Mouse (Mus musculus) forebrain, embryonic 10.5 days (tissue): ENCODE data around the gene Gpc2. TPM values are rescaled to one million over a fixed set of nuclear protein-coding genes. Genes with fewer than 3 reads are reported as not detected.

Source experiments
- DNase-seq: peaks from one replicate; pipeline ENCODE4 v3.0.0-alpha.2; 2017; ENCODE audit warnings: low spot score; ENCODE audit errors: extremely low spot score
- H3K27ac ChIP-seq: fragments of 300-500 bp; sonication (generic); 2 replicates; pipeline ENCODE4 v1.5.1; 2016; ENCODE audit warnings: mild to moderate bottlenecking
- H3K27me3 ChIP-seq: fragments of 300-500 bp; sonication (generic); 2 replicates; pipeline ENCODE4 v1.6.1; 2016; ENCODE audit warnings: mild to moderate bottlenecking; ENCODE audit not compliant: poor library complexity, severe bottlenecking
- H3K36me3 ChIP-seq: fragments of 300-500 bp; sonication (generic); replicated peaks from 2 replicates; pipeline ENCODE4 v1.6.1; 2016; ENCODE audit warnings: mild to moderate bottlenecking, moderate library complexity
- H3K4me1 ChIP-seq: fragments of 300-500 bp; sonication (generic); 2 replicates; pipeline ENCODE4 v1.6.1; 2016
- H3K4me3 ChIP-seq: fragments of 300-500 bp; sonication (generic); 2 replicates; pipeline ENCODE4 v1.5.1; 2016; ENCODE audit warnings: mild to moderate bottlenecking, moderate library complexity
- H3K9me3 ChIP-seq: fragments of 300-500 bp; sonication (generic); 2 replicates; pipeline ENCODE4 v1.6.1; 2016; ENCODE audit warnings: mild to moderate bottlenecking, moderate library complexity
- WGBS: fragments of 180-500 bp; shearing (Covaris S2); methylation state at CpG from one replicate; pipeline ENCODE4 v1.1.7; 2016; 5-methylcytosine and 5-hydroxymethylcytosine counted together
- polyA plus RNA-seq: library from polyadenylated mRNA; unstranded; fragments of >200 nt; fragmentation: Nextera tagmentation; extraction: Ambion mirVana; gene quantifications from 2 replicates; pipeline ENCODE4 v1.2.1, GENCODE M21; 2016

The Gpc2 gene
- polyA plus RNA-seq, 1 experiment from 2014 or later = 36.7 TPM

- DNase-seq = peak; percentile 57
- H3K9me3 ChIP-seq = no peaks in the 10 kb centered on the region
- peaks cover 33% of the 10 kb centered on the region for H3K36me3 ChIP-seq
- H3K27ac ChIP-seq = peak within 1 kb of the TSS; percentile 79
- H3K27me3 ChIP-seq = peaks cover 51% of the 10 kb centered on the region
- peak within 1 kb of the TSS; percentile 44 for H3K4me3 ChIP-seq
- H3K4me1 ChIP-seq = peaks cover 68% of the 10 kb centered on the region
- 3% methylated on average over 12 of the region's 12 CpGs for WGBS
These were observed 7.3 kb downstream of the Gpc2 start, which contains the start of gene Gal3st4 for GRCm38 (mm10) chr5:138272409-138272923. Gene Gal3st4, minus strand, starts transcription at chr5:138272840.

- 46% methylated on average over 3 of the region's 3 CpGs for WGBS
- no peaks in the 10 kb centered on the region for H3K9me3 ChIP-seq
- DNase-seq = no peak
- peaks cover 56% of the 10 kb centered on the region for H3K4me1 ChIP-seq
- H3K4me3 ChIP-seq = no peak overlapping the region
- H3K27me3 ChIP-seq = peaks cover 39% of the 10 kb centered on the region
- peaks cover 25% of the 10 kb centered on the region for H3K36me3 ChIP-seq
- no peak overlapping the region for H3K27ac ChIP-seq
These were observed 8.6 kb downstream of the Gpc2 start for GRCm38 (mm10) chr5:138271232-138271631.

GRCm38 (mm10) chr5:138268980-138269379 lies 10.8 kb downstream of the Gpc2 start:
- Histone ChIP-seq H3K27ac (no peak overlapping the region), H3K36me3 (peaks cover 14% of the 10 kb centered on the region), H3K4me1 (peaks cover 44% of the 10 kb centered on the region), H3K27me3 (peaks cover 25% of the 10 kb centered on the region), H3K9me3 (no peaks in the 10 kb centered on the region), H3K4me3 (no peak overlapping the region)
- DNase-seq = no peak
- 84% methylated on average over 4 of the region's 4 CpGs for WGBS

- peaks cover 40% of the 10 kb centered on the region for H3K4me1 ChIP-seq
- H3K9me3 ChIP-seq = no peaks in the 10 kb centered on the region
- H3K36me3 ChIP-seq = peaks cover 19% of the 10 kb centered on the region
- H3K4me3 ChIP-seq = no peak overlapping the region
- no peak for DNase-seq
- no peak overlapping the region for H3K27ac ChIP-seq
- H3K27me3 ChIP-seq = peaks cover 17% of the 10 kb centered on the region
- WGBS = 86% methylated on average over 3 of the region's 3 CpGs
These were observed 12.7 kb downstream of the Gpc2 start for GRCm38 (mm10) chr5:138267114-138267513.

- H3K27ac ChIP-seq = no peak overlapping the region
- WGBS = 96% methylated on average over 4 of the region's 4 CpGs
- no peak for DNase-seq
- H3K9me3 ChIP-seq = no peaks in the 10 kb centered on the region
- H3K4me3 ChIP-seq = no peak overlapping the region
- peaks cover 3% of the 10 kb centered on the region; the same call in 1 of the 2 replicates for H3K27me3 ChIP-seq
- peaks cover 33% of the 10 kb centered on the region for H3K36me3 ChIP-seq
- H3K4me1 ChIP-seq = peaks cover 31% of the 10 kb centered on the region
These were observed 14.1 kb downstream of the Gpc2 start for GRCm38 (mm10) chr5:138265712-138266111.

GRCm38 (mm10) chr5:138264207-138264578 lies 15.6 kb downstream of the Gpc2 start:
- no peaks in the 10 kb centered on the region for H3K9me3 ChIP-seq
- H3K27me3 ChIP-seq = no peaks in the 10 kb centered on the region
- peaks cover 30% of the 10 kb centered on the region for H3K4me1 ChIP-seq
- WGBS = 17% methylated on average over 6 of the region's 6 CpGs
- peaks cover 48% of the 10 kb centered on the region for H3K36me3 ChIP-seq
- DNase-seq = no peak
- peak overlapping the region; percentile 99 for H3K4me3 ChIP-seq
- H3K27ac ChIP-seq = peak overlapping the region; percentile 93

GRCm38 (mm10) chr5:138263260-138264206 lies 16.3 kb downstream of the Gpc2 start, which contains the start of gene BC037034:
Gene BC037034, minus strand, starts transcription at chr5:138264033.
- H3K4me1 ChIP-seq = peaks cover 30% of the 10 kb centered on the region
- peak within 1 kb of the TSS; percentile 93 for H3K27ac ChIP-seq
- peaks cover 54% of the 10 kb centered on the region for H3K36me3 ChIP-seq
- WGBS = under 1% methylated on average over 66 of the region's 71 CpGs
- no peaks in the 10 kb centered on the region for H3K9me3 ChIP-seq
- H3K27me3 ChIP-seq = no peaks in the 10 kb centered on the region
- peak within 1 kb of the TSS; percentile 99 for H3K4me3 ChIP-seq
- DNase-seq = peak; percentile 90

- 72% methylated on average over 18 of the region's 18 CpGs for WGBS
- Histone ChIP-seq H3K4me1 (peaks cover 30% of the 10 kb centered on the region), H3K27me3 (no peaks in the 10 kb centered on the region), H3K36me3 (peaks cover 62% of the 10 kb centered on the region), H3K9me3 (no peaks in the 10 kb centered on the region), H3K27ac (peak overlapping the region; percentile 93), H3K4me3 (peak overlapping the region; percentile 99)
- no peak for DNase-seq
These were observed 17.1 kb downstream of the Gpc2 start for GRCm38 (mm10) chr5:138262582-138263240.

GRCm38 (mm10) chr5:138262001-138262400 lies 17.8 kb downstream of the Gpc2 start:
- Histone ChIP-seq H3K9me3 (no peaks in the 10 kb centered on the region), H3K4me3 (peak overlapping the region; percentile 99; the same call in 1 of the 2 replicates), H3K4me1 (peaks cover 30% of the 10 kb centered on the region), H3K27me3 (no peaks in the 10 kb centered on the region), H3K36me3 (peaks cover 66% of the 10 kb centered on the region), H3K27ac (no peak overlapping the region)
- DNase-seq = no peak
- WGBS = 74% methylated on average over 4 of the region's 4 CpGs

GRCm38 (mm10) chr5:138260834-138261233 lies 19.0 kb downstream of the Gpc2 start:
- peaks cover 41% of the 10 kb centered on the region for H3K4me1 ChIP-seq
- H3K36me3 ChIP-seq = peaks cover 58% of the 10 kb centered on the region
- no peaks in the 10 kb centered on the region for H3K9me3 ChIP-seq
- no peak for DNase-seq
- H3K4me3 ChIP-seq = peak overlapping the region; percentile 1; the same call in 1 of the 2 replicates
- no peaks in the 10 kb centered on the region for H3K27me3 ChIP-seq
- H3K27ac ChIP-seq = no peak overlapping the region
- 90% methylated on average over 11 of the region's 11 CpGs for WGBS

GRCm38 (mm10) chr5:138260051-138260450 lies 19.8 kb downstream of the Gpc2 start:
- no peaks in the 10 kb centered on the region for H3K27me3 ChIP-seq
- peaks cover 46% of the 10 kb centered on the region for H3K4me1 ChIP-seq
- no peaks in the 10 kb centered on the region for H3K9me3 ChIP-seq
- no peak overlapping the region for H3K27ac ChIP-seq
- peaks cover 52% of the 10 kb centered on the region for H3K36me3 ChIP-seq
- no peak for DNase-seq
- 88% methylated on average over 10 of the region's 10 CpGs for WGBS
- no peak overlapping the region for H3K4me3 ChIP-seq

GRCm38 (mm10) chr5:138258993-138259392 lies 20.8 kb downstream of the Gpc2 start:
- Histone ChIP-seq H3K4me3 (no peak overlapping the region), H3K4me1 (peaks cover 42% of the 10 kb centered on the region), H3K9me3 (no peaks in the 10 kb centered on the region), H3K27ac (no peak overlapping the region), H3K36me3 (peaks cover 52% of the 10 kb centered on the region), H3K27me3 (no peaks in the 10 kb centered on the region)
- 73% methylated on average over 7 of the region's 7 CpGs for WGBS
- DNase-seq = no peak
